Mouse (Mus musculus) ES-E14 (cell line): Measurements from ENCODE around the gene Apod.

Experiments used
- CHD2 ChIP-seq: IDR thresholded peaks from 2 replicates; pipeline ENCODE4 v1.6.1; 2014; ENCODE audit warnings: mild to moderate bottlenecking, low read depth, low read length, inconsistent platforms
- MAFK ChIP-seq: IDR thresholded peaks from 2 replicates; pipeline ENCODE4 v1.6.1; 2014; ENCODE audit warnings: mild to moderate bottlenecking, low read depth, low read length, inconsistent platforms; ENCODE audit not compliant: insufficient read depth
- ZNF384 ChIP-seq: IDR thresholded peaks from 2 replicates; pipeline ENCODE4 v1.6.1; 2012; ENCODE audit warnings: low read depth, low read length, inconsistent platforms

DNA sequence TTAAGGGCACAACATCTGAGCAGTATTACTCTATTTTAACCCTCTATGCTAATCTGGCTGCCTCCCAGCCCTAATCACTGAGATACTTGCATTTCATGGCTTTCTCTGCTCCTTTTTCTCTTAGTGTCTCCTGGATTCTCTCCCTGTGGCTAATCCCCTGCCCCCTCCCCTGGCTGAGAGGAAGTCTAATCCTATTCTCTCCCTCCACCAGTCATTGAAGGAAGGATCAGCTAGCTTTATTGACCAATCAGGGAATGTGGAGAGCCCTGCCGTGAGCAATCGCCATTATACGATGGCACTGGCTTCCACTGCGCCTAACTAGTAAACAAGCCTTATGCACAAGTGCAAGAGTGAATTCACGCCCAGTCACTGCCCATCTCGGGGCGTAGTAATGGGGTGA lies 6.3 kb upstream of the Apod start:
- TF ChIP-seq ZNF384, result no peak
- TF ChIP-seq MAFK, result no peak
- no peak for TF ChIP-seq CHD2
